In the genomic region with DNA sequence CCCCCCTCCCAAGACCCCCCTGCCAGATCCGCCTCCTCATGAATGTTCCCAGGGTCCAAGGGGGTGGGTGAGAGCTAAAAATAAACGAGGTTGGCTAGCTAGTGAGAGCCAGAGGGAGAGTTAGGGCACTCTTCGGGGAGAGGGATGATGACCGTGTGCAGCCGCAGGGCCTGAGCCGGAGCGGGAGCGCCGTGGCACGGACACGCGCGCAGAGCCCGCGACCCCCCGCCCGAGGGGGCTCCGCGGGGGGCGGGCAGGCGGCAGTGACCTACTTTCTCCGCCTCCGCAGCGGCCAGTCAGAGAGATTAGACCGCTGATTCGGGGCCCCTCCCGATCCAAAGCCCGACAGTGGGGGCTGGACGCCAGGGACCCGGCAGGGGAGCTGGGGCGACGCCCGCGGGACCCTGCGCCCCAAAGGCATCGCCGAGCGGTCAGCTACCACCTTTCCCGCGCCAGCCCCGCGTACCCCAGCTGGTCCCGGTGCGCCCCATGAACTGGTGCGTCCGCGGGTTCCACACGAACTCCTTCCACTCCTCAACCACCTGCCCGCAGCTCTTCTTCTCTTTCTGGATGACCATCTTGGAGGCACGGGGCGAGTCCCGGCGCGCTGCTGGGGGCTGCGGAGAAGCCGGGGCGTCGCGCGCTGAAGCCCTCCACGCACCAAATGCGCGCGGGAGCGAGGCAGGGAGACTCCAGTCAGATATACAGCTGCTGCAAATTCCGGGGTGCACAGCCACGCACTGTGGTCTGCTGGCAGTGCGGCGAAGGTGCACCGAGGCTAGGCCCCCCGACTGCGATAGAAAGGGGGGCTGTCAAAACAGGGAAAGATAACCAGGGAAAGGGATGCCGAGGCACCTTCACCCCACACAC, we compare ENCODE assay signal across 9 mouse cellular contexts. TPM values are rescaled to one million over a fixed set of nuclear protein-coding genes. Genes with fewer than 3 reads are reported as not detected.
DNase-seq lines count a peak whose midpoint lies in the region; ATAC-seq lines count a peak whose summit lies in the region.
"Had no signal": no experiment of that assay in that cellular context is flagged by ENCODE, and none has a peak within 500 bp of the region (broad histone marks: within the 10 kb centered on the region; RNA-seq: fewer than 3 reads in every experiment).

No protein-coding gene starts in this region.

- H3K4me1 ChIP-seq in kidney, embryonic 14.5 days (ENCODE audit: control insufficient read depth, insufficient read depth, low read length), result peaks cover 29% of the 10 kb centered on the region
- H3K4me1 ChIP-seq in embryonic facial prominence, embryonic 15.5 days, result peaks cover 33% of the 10 kb centered on the region
- H3K4me1 ChIP-seq in hindbrain, embryonic 12.5 days, result peaks cover 28% of the 10 kb centered on the region
- peaks cover 93% of the 10 kb centered on the region for H3K4me1 ChIP-seq in liver, embryonic 12.5 days
- H3K4me1 ChIP-seq in neural tube, embryonic 15.5 days, result peaks cover 38% of the 10 kb centered on the region

- H3K9ac ChIP-seq in kidney, embryonic 14.5 days (ENCODE audit: low read depth, low read length), result peak overlapping the region; percentile 63
- H3K9ac ChIP-seq in embryonic facial prominence, embryonic 15.5 days, result peak overlapping the region; percentile 62
- peak overlapping the region; percentile 81 for H3K9ac ChIP-seq in hindbrain, embryonic 12.5 days
- H3K9ac ChIP-seq in liver, embryonic 12.5 days, result peak overlapping the region; percentile 93
- peak overlapping the region; percentile 88 for H3K9ac ChIP-seq in neural tube, embryonic 15.5 days (replicated peaks)

- 0 out of 2 replicates have a peak, but pooled peaks have one; percentile 25 for ATAC-seq in kidney, embryonic 14.5 days (ENCODE audit: low FRiP score, low TSS enrichment)
- ATAC-seq in embryonic facial prominence, embryonic 15.5 days (ENCODE audit: insufficient number of reproducible peaks, low FRiP score, low TSS enrichment, low read depth), result peak; percentile 16
- peak; percentile 63 for ATAC-seq in hindbrain, embryonic 12.5 days (ENCODE audit: low FRiP score)
- ATAC-seq in liver, embryonic 12.5 days, result peak; percentile 10
- ATAC-seq in neural tube, embryonic 15.5 days (ENCODE audit: low FRiP score), result peak; percentile 67

- H3K9me3 ChIP-seq in kidney, embryonic 14.5 days (ENCODE audit: control insufficient read depth, low read length), result no peaks in the 10 kb centered on the region
- no peaks in the 10 kb centered on the region for H3K9me3 ChIP-seq in embryonic facial prominence, embryonic 15.5 days (replicated peaks)
- H3K9me3 ChIP-seq in hindbrain, embryonic 12.5 days (replicated peaks), result no peaks in the 10 kb centered on the region
- no peaks in the 10 kb centered on the region for H3K9me3 ChIP-seq in liver, embryonic 12.5 days (replicated peaks)
- H3K9me3 ChIP-seq in neural tube, embryonic 15.5 days (replicated peaks), result no peaks in the 10 kb centered on the region

- peak overlapping the region; percentile 99 for H3K4me2 ChIP-seq in kidney, embryonic 14.5 days (replicated peaks; ENCODE audit: low read depth, low read length)
- H3K4me2 ChIP-seq in embryonic facial prominence, embryonic 15.5 days (replicated peaks), result peak overlapping the region; percentile 100
- H3K4me2 ChIP-seq in hindbrain, embryonic 12.5 days (replicated peaks), result peak overlapping the region; percentile 100
- peak overlapping the region; percentile 100 for H3K4me2 ChIP-seq in liver, embryonic 12.5 days
- H3K4me2 ChIP-seq in neural tube, embryonic 15.5 days, result peak overlapping the region; percentile 95

- H3K4me3 ChIP-seq in kidney, embryonic 14.5 days (ENCODE audit: low read length), result peak overlapping the region; percentile 62
- peak overlapping the region; percentile 63 for H3K4me3 ChIP-seq in embryonic facial prominence, embryonic 15.5 days (replicated peaks)
- peak overlapping the region; percentile 63 for H3K4me3 ChIP-seq in hindbrain, embryonic 12.5 days
- H3K4me3 ChIP-seq in liver, embryonic 12.5 days, result peak overlapping the region; percentile 78
- H3K4me3 ChIP-seq in neural tube, embryonic 15.5 days (replicated peaks), result peak overlapping the region; percentile 81

- 0 out of 2 replicates have a peak overlapping the region, but pooled peaks have one; percentile 4 for H3K27ac ChIP-seq in kidney, embryonic 14.5 days (ENCODE audit: low read depth, low read length)
- H3K27ac ChIP-seq in embryonic facial prominence, embryonic 15.5 days (replicated peaks), result peak overlapping the region; percentile 34; the same call in 1 of the 2 replicates
- H3K27ac ChIP-seq in hindbrain, embryonic 12.5 days, result peak overlapping the region; percentile 9; the same call in 1 of the 2 replicates
- peak overlapping the region; percentile 84 for H3K27ac ChIP-seq in liver, embryonic 12.5 days
- peak overlapping the region; percentile 87 for H3K27ac ChIP-seq in neural tube, embryonic 15.5 days (replicated peaks)

- H3K27me3 ChIP-seq in kidney, embryonic 14.5 days (ENCODE audit: control insufficient read depth, insufficient read depth, low read length), result peaks cover 7% of the 10 kb centered on the region; the same call in 1 of the 2 replicates
- no peaks in the 10 kb centered on the region for H3K27me3 ChIP-seq in embryonic facial prominence, embryonic 15.5 days
- peaks cover 5% of the 10 kb centered on the region; the same call in 1 of the 2 replicates for H3K27me3 ChIP-seq in hindbrain, embryonic 12.5 days
- H3K27me3 ChIP-seq in liver, embryonic 12.5 days (replicated peaks), result no peaks in the 10 kb centered on the region
- H3K27me3 ChIP-seq in neural tube, embryonic 15.5 days (replicated peaks), result no peaks in the 10 kb centered on the region

- no peak for DNase-seq in kidney, adult 9 months
- peak; percentile 38 for DNase-seq in adrenal gland, postnatal 10 days
- DNase-seq in yolk sac, embryonic 10.5 days (ENCODE audit: low spot score), result no peak

- H3K36me3 ChIP-seq in kidney, embryonic 14.5 days (ENCODE audit: control insufficient read depth, insufficient read depth, low read length), result no peaks in the 10 kb centered on the region
- no peaks in the 10 kb centered on the region for H3K36me3 ChIP-seq in embryonic facial prominence, embryonic 15.5 days
- no peaks in the 10 kb centered on the region for H3K36me3 ChIP-seq in hindbrain, embryonic 12.5 days
- peaks cover 36% of the 10 kb centered on the region for H3K36me3 ChIP-seq in liver, embryonic 12.5 days
- peaks cover 17% of the 10 kb centered on the region for H3K36me3 ChIP-seq in neural tube, embryonic 15.5 days

- 0% methylated on average over 58 of the region's 73 CpGs for whole genome bisulfite sequencing in kidney, embryonic 14.5 days
- under 1% methylated on average over 73 of the region's 73 CpGs for whole genome bisulfite sequencing in embryonic facial prominence, embryonic 15.5 days
- under 1% methylated on average over 70 of the region's 73 CpGs for whole genome bisulfite sequencing in hindbrain, embryonic 12.5 days
- WGBS in liver, embryonic 12.5 days (ENCODE audit: insufficient replicate concordance), result under 1% methylated on average over 69 of the region's 73 CpGs
- under 1% methylated on average over 64 of the region's 73 CpGs for WGBS in neural tube, embryonic 15.5 days

RNA-seq across cellular contexts. Expression of a gene that starts 0.7 kb away (rescaled TPM):
- polyA plus RNA-seq in kidney, embryonic 14.5 days (2014; fragmentation: Nextera tagmentation; extraction: Ambion mirVana), result 7.6 and 11.4 TPM in 2 replicates
- 10 to 100 TPM; 38.6 to 52.9 TPM for total RNA-seq in adrenal gland, postnatal 10 days (2021)
- 12.4 and 13.4 TPM in 2 replicates for polyA plus RNA-seq in embryonic facial prominence, embryonic 15.5 days (2015; fragmentation: Nextera tagmentation; extraction: Ambion mirVana)
- polyA plus RNA-seq in hindbrain, embryonic 12.5 days (2016; fragmentation: Nextera tagmentation; extraction: Ambion mirVana), result 12.1 and 18.5 TPM in 2 replicates
- 38.3 and 39.8 TPM in 2 replicates for polyA plus RNA-seq in liver, embryonic 12.5 days (2016; fragmentation: Nextera tagmentation; extraction: Ambion mirVana)
- polyA plus RNA-seq in neural tube, embryonic 15.5 days (2015; fragmentation: Nextera tagmentation; extraction: Ambion mirVana), result 76.7 and 77.0 TPM in 2 replicates

RNA-seq across cellular contexts. Expression of a gene that starts 12.7 kb away (rescaled TPM):
- polyA plus RNA-seq in kidney, embryonic 14.5 days (2014; fragmentation: Nextera tagmentation; extraction: Ambion mirVana), result not detected in 2 replicates
- under 1 TPM; 0.27 to 0.36 TPM for total RNA-seq in adrenal gland, postnatal 10 days (2021)
- polyA plus RNA-seq in embryonic facial prominence, embryonic 15.5 days (2015; fragmentation: Nextera tagmentation; extraction: Ambion mirVana), result not detected in 2 replicates
- not detected in 2 replicates for polyA plus RNA-seq in hindbrain, embryonic 12.5 days (2016; fragmentation: Nextera tagmentation; extraction: Ambion mirVana)
- polyA plus RNA-seq in liver, embryonic 12.5 days (2016; fragmentation: Nextera tagmentation; extraction: Ambion mirVana), result 33.0 and 34.9 TPM in 2 replicates
- not detected in 2 replicates for polyA plus RNA-seq in neural tube, embryonic 15.5 days (2015; fragmentation: Nextera tagmentation; extraction: Ambion mirVana)
- total RNA-seq: layer of hippocampus, postnatal 36 days had no signal

RNA-seq across cellular contexts. Expression of a gene that starts 16.8 kb away (rescaled TPM):
- polyA plus RNA-seq in kidney, embryonic 14.5 days (2014; fragmentation: Nextera tagmentation; extraction: Ambion mirVana), result 16.9 and 22.6 TPM in 2 replicates
- 10 to 100 TPM in 1 of 2 experiments, 1 to 10 TPM in 1; 9.2 to 10.1 TPM for total RNA-seq in adrenal gland, postnatal 10 days (2021)
- polyA plus RNA-seq in embryonic facial prominence, embryonic 15.5 days (2015; fragmentation: Nextera tagmentation; extraction: Ambion mirVana), result 19.8 and 22.5 TPM in 2 replicates
- polyA plus RNA-seq in hindbrain, embryonic 12.5 days (2016; fragmentation: Nextera tagmentation; extraction: Ambion mirVana), result 24.4 and 26.6 TPM in 2 replicates
- polyA plus RNA-seq in liver, embryonic 12.5 days (2016; fragmentation: Nextera tagmentation; extraction: Ambion mirVana), result 11.5 and 12.4 TPM in 2 replicates
- polyA plus RNA-seq in neural tube, embryonic 15.5 days (2015; fragmentation: Nextera tagmentation; extraction: Ambion mirVana), result 22.0 and 24.7 TPM in 2 replicates

RNA-seq across cellular contexts. Expression of a gene that starts 24.9 kb away (rescaled TPM):
- polyA plus RNA-seq in kidney, embryonic 14.5 days (2014; fragmentation: Nextera tagmentation; extraction: Ambion mirVana), result 214 and 219 TPM in 2 replicates
- total RNA-seq in adrenal gland, postnatal 10 days (2021), result 10 to 100 TPM; 59.9 to 75.9 TPM
- 134 and 141 TPM in 2 replicates for polyA plus RNA-seq in embryonic facial prominence, embryonic 15.5 days (2015; fragmentation: Nextera tagmentation; extraction: Ambion mirVana)
- 105 and 109 TPM in 2 replicates for polyA plus RNA-seq in hindbrain, embryonic 12.5 days (2016; fragmentation: Nextera tagmentation; extraction: Ambion mirVana)
- 110 TPM in 2 replicates for polyA plus RNA-seq in liver, embryonic 12.5 days (2016; fragmentation: Nextera tagmentation; extraction: Ambion mirVana)
- 51.8 and 85.1 TPM in 2 replicates for polyA plus RNA-seq in neural tube, embryonic 15.5 days (2015; fragmentation: Nextera tagmentation; extraction: Ambion mirVana)

RNA-seq across cellular contexts. Expression of a gene that starts 25.0 kb away (rescaled TPM):
- 26.9 and 31.9 TPM in 2 replicates for polyA plus RNA-seq in kidney, embryonic 14.5 days (2014; fragmentation: Nextera tagmentation; extraction: Ambion mirVana)
- 10 to 100 TPM in 1 of 2 experiments, 1 to 10 TPM in 1; 8.1 to 12.5 TPM for total RNA-seq in adrenal gland, postnatal 10 days (2021)
- 25.0 and 26.5 TPM in 2 replicates for polyA plus RNA-seq in embryonic facial prominence, embryonic 15.5 days (2015; fragmentation: Nextera tagmentation; extraction: Ambion mirVana)
- 29.7 and 29.9 TPM in 2 replicates for polyA plus RNA-seq in hindbrain, embryonic 12.5 days (2016; fragmentation: Nextera tagmentation; extraction: Ambion mirVana)
- 24.3 and 27.1 TPM in 2 replicates for polyA plus RNA-seq in liver, embryonic 12.5 days (2016; fragmentation: Nextera tagmentation; extraction: Ambion mirVana)
- 18.1 and 18.8 TPM in 2 replicates for polyA plus RNA-seq in neural tube, embryonic 15.5 days (2015; fragmentation: Nextera tagmentation; extraction: Ambion mirVana)

Comparison
In these comparisons a context has a peak if more than half of its experiments do, and no peak if none do; other contexts are left out.
1. ATAC-seq: peak in every context shown above with its lines; median percentile 67 in neural tube, embryonic 15.5 days; 63 in hindbrain, embryonic 12.5 days; 25 in kidney, embryonic 14.5 days; 16 in embryonic facial prominence, embryonic 15.5 days; 10 in liver, embryonic 12.5 days.
2. H3K27ac ChIP-seq: peak in every context shown above with its lines; median percentile 87 in neural tube, embryonic 15.5 days; 84 in liver, embryonic 12.5 days; 34 in embryonic facial prominence, embryonic 15.5 days; 9 in hindbrain, embryonic 12.5 days; 4 in kidney, embryonic 14.5 days.
3. RNA of a gene that starts 12.7 kb away (polyA plus RNA-seq): 33.0 to 34.9 TPM in liver, embryonic 12.5 days; not detected in kidney, embryonic 14.5 days, not detected in embryonic facial prominence, embryonic 15.5 days, not detected in hindbrain, embryonic 12.5 days and not detected in neural tube, embryonic 15.5 days; every median in the first group is over 10 times any median in the second.
4. Peak in every context shown above with its lines, with median percentiles within 50 percentile points of each other: H3K4me2 ChIP-seq, H3K4me3 ChIP-seq and H3K9ac ChIP-seq.